Mouse (Mus musculus): ENCODE measurements around the gene Dnah8. TPM values are rescaled to one million over a fixed set of nuclear protein-coding genes. Genes with fewer than 3 reads are reported as not detected.

Gene Dnah8
- polyA plus RNA-seq, 1 experiment from 2014 or later = 0.67 TPM

DNA sequence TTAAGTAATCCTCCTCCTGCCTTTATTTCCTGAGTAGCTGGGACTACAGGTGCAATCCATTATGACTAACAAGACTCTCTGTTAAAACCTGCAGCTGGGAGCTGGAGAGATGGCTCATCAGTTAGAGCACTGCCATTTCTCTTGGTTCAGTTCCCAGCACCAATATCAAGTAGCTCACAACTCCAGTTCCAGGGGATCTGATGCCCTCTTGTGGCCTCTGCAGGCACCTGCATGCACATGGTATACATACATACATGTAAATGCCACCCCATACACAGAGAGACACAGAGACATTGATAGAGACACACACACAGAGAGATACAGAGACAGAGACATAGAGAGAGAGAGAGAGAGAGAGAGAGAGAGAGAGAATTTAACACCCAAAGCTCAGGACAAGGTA lies 228.2 kb downstream of the Dnah8 start:
- Histone ChIP-seq H3K4me1 (ENCODE audit: control insufficient read depth, insufficient read depth, low read length) (no peaks in the 10 kb centered on the region), H3K9ac (ENCODE audit: low read length) (no peak overlapping the region), H3K36me3 (ENCODE audit: control insufficient read depth, insufficient read depth, low read length) (no peaks in the 10 kb centered on the region), H3K27ac (replicated peaks; ENCODE audit: low read depth, low read length) (no peak overlapping the region), H3K9me3 (ENCODE audit: control insufficient read depth, low read length) (no peaks in the 10 kb centered on the region), H3K4me3 (ENCODE audit: low read depth, low read length) (no peak overlapping the region), H3K4me2 (ENCODE audit: low read depth, severe bottlenecking) (no peak overlapping the region), H3K27me3 (ENCODE audit: control insufficient read depth, insufficient read depth, low read length) (no peaks in the 10 kb centered on the region)
- DNase-seq (ENCODE audit: low spot score) (no peak), ATAC-seq (ENCODE audit: insufficient number of reproducible peaks, low FRiP score, low TSS enrichment, low read depth) (no peak)

GRCm38 (mm10) chr17:30857347-30857746 lies 233.2 kb downstream of the Dnah8 start:
- no peaks in the 10 kb centered on the region for H3K9me3 ChIP-seq (ENCODE audit: control insufficient read depth, low read length)
- no peak for DNase-seq (ENCODE audit: low spot score)
- no peak overlapping the region for H3K27ac ChIP-seq (replicated peaks; ENCODE audit: low read depth, low read length)
- H3K27me3 ChIP-seq (ENCODE audit: control insufficient read depth, insufficient read depth, low read length) = no peaks in the 10 kb centered on the region
- no peaks in the 10 kb centered on the region for H3K36me3 ChIP-seq (ENCODE audit: control insufficient read depth, insufficient read depth, low read length)
- H3K4me1 ChIP-seq (ENCODE audit: control insufficient read depth, insufficient read depth, low read length) = no peaks in the 10 kb centered on the region
- H3K4me2 ChIP-seq (ENCODE audit: low read depth, severe bottlenecking) = no peak overlapping the region
- H3K9ac ChIP-seq (ENCODE audit: low read length) = no peak overlapping the region
- whole genome bisulfite sequencing = 90% methylated on average over 5 of the region's 5 CpGs
- ATAC-seq (ENCODE audit: insufficient number of reproducible peaks, low FRiP score, low TSS enrichment, low read depth) = no peak
- H3K4me3 ChIP-seq (ENCODE audit: low read depth, low read length) = no peak overlapping the region

- Histone ChIP-seq H3K4me3 (ENCODE audit: low read depth, low read length) (no peak overlapping the region), H3K27me3 (ENCODE audit: control insufficient read depth, insufficient read depth, low read length) (no peaks in the 10 kb centered on the region), H3K4me1 (ENCODE audit: control insufficient read depth, insufficient read depth, low read length) (no peaks in the 10 kb centered on the region), H3K27ac (replicated peaks; ENCODE audit: low read depth, low read length) (no peak overlapping the region), H3K9me3 (ENCODE audit: control insufficient read depth, low read length) (no peaks in the 10 kb centered on the region), H3K4me2 (ENCODE audit: low read depth, severe bottlenecking) (no peak overlapping the region), H3K9ac (ENCODE audit: low read length) (no peak overlapping the region), H3K36me3 (ENCODE audit: control insufficient read depth, insufficient read depth, low read length) (no peaks in the 10 kb centered on the region)
- WGBS = 70% methylated on average over 11 of the region's 11 CpGs
- DNase-seq (ENCODE audit: low spot score) (no peak), ATAC-seq (ENCODE audit: insufficient number of reproducible peaks, low FRiP score, low TSS enrichment, low read depth) (no peak)
These were observed 234.6 kb downstream of the Dnah8 start for GRCm38 (mm10) chr17:30858586-30859259.

- H3K4me1 ChIP-seq (ENCODE audit: control insufficient read depth, insufficient read depth, low read length) = no peaks in the 10 kb centered on the region
- H3K27me3 ChIP-seq (ENCODE audit: control insufficient read depth, insufficient read depth, low read length) = no peaks in the 10 kb centered on the region
- H3K9me3 ChIP-seq (ENCODE audit: control insufficient read depth, low read length) = no peaks in the 10 kb centered on the region
- no peak overlapping the region for H3K9ac ChIP-seq (ENCODE audit: low read length)
- no peak overlapping the region for H3K4me2 ChIP-seq (ENCODE audit: low read depth, severe bottlenecking)
- H3K4me3 ChIP-seq (ENCODE audit: low read depth, low read length) = no peak overlapping the region
- WGBS = 42% methylated on average over 10 of the region's 10 CpGs
- ATAC-seq (ENCODE audit: insufficient number of reproducible peaks, low FRiP score, low TSS enrichment, low read depth) (no peak), DNase-seq (ENCODE audit: low spot score) (no peak)
- no peaks in the 10 kb centered on the region for H3K36me3 ChIP-seq (ENCODE audit: control insufficient read depth, insufficient read depth, low read length)
- H3K27ac ChIP-seq (replicated peaks; ENCODE audit: low read depth, low read length) = no peak overlapping the region
These were observed 235.9 kb downstream of the Dnah8 start for GRCm38 (mm10) chr17:30859989-30860585.

GRCm38 (mm10) chr17:30860606-30861005 lies 236.5 kb downstream of the Dnah8 start:
- Histone ChIP-seq H3K27ac (replicated peaks; ENCODE audit: low read depth, low read length) (no peak overlapping the region), H3K4me2 (ENCODE audit: low read depth, severe bottlenecking) (no peak overlapping the region), H3K9me3 (ENCODE audit: control insufficient read depth, low read length) (no peaks in the 10 kb centered on the region), H3K27me3 (ENCODE audit: control insufficient read depth, insufficient read depth, low read length) (no peaks in the 10 kb centered on the region), H3K36me3 (ENCODE audit: control insufficient read depth, insufficient read depth, low read length) (no peaks in the 10 kb centered on the region), H3K9ac (ENCODE audit: low read length) (no peak overlapping the region), H3K4me1 (ENCODE audit: control insufficient read depth, insufficient read depth, low read length) (no peaks in the 10 kb centered on the region), H3K4me3 (ENCODE audit: low read depth, low read length) (no peak overlapping the region)
- WGBS = 67% methylated on average over 7 of the region's 7 CpGs
- ATAC-seq (ENCODE audit: insufficient number of reproducible peaks, low FRiP score, low TSS enrichment, low read depth) (no peak), DNase-seq (ENCODE audit: low spot score) (no peak)

GRCm38 (mm10) chr17:30866281-30866680 lies 242.1 kb downstream of the Dnah8 start:
- no peaks in the 10 kb centered on the region for H3K27me3 ChIP-seq (ENCODE audit: control insufficient read depth, insufficient read depth, low read length)
- no peak for ATAC-seq (ENCODE audit: insufficient number of reproducible peaks, low FRiP score, low TSS enrichment, low read depth)
- no peaks in the 10 kb centered on the region for H3K4me1 ChIP-seq (ENCODE audit: control insufficient read depth, insufficient read depth, low read length)
- H3K36me3 ChIP-seq (ENCODE audit: control insufficient read depth, insufficient read depth, low read length) = no peaks in the 10 kb centered on the region
- no peak overlapping the region for H3K4me2 ChIP-seq (ENCODE audit: low read depth, severe bottlenecking)
- H3K4me3 ChIP-seq (ENCODE audit: low read depth, low read length) = no peak overlapping the region
- H3K9ac ChIP-seq (ENCODE audit: low read length) = no peak overlapping the region
- WGBS = 73% methylated on average over 8 of the region's 8 CpGs
- H3K9me3 ChIP-seq (ENCODE audit: control insufficient read depth, low read length) = no peaks in the 10 kb centered on the region
- no peak overlapping the region for H3K27ac ChIP-seq (replicated peaks; ENCODE audit: low read depth, low read length)
- no peak for DNase-seq (ENCODE audit: low spot score)

DNA sequence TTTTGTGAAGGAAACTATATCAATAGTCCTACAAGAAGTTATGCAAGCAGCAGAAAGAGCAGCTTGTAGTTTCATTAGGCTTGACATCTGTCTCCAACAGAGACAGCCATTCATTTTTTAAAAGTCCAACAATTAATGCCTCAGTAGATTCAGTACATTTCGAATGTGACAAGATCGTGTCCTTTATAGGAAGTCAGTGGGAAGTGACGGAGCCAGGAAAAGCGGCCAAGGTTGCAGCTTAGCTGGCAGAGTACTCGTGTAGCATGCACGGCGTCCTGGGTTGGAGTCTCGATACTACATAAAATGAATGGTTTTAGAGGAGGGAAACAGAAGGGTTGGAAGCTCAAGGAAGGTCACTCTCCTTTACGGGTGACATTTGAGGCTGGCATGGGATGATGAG lies 242.8 kb downstream of the Dnah8 start:
- DNase-seq (ENCODE audit: low spot score) = no peak
- no peak overlapping the region for H3K4me2 ChIP-seq (ENCODE audit: low read depth, severe bottlenecking)
- H3K36me3 ChIP-seq (ENCODE audit: control insufficient read depth, insufficient read depth, low read length) = no peaks in the 10 kb centered on the region
- no peak overlapping the region for H3K9ac ChIP-seq (ENCODE audit: low read length)
- H3K9me3 ChIP-seq (ENCODE audit: control insufficient read depth, low read length) = no peaks in the 10 kb centered on the region
- WGBS = 91% methylated on average over 9 of the region's 9 CpGs
- no peaks in the 10 kb centered on the region for H3K27me3 ChIP-seq (ENCODE audit: control insufficient read depth, insufficient read depth, low read length)
- H3K4me3 ChIP-seq (ENCODE audit: low read depth, low read length) = no peak overlapping the region
- ATAC-seq (ENCODE audit: insufficient number of reproducible peaks, low FRiP score, low TSS enrichment, low read depth) = no peak
- no peak overlapping the region for H3K27ac ChIP-seq (replicated peaks; ENCODE audit: low read depth, low read length)
- no peaks in the 10 kb centered on the region for H3K4me1 ChIP-seq (ENCODE audit: control insufficient read depth, insufficient read depth, low read length)

- WGBS = 42% methylated on average over 10 of the region's 10 CpGs
- H3K27me3 ChIP-seq (ENCODE audit: control insufficient read depth, insufficient read depth, low read length) = no peaks in the 10 kb centered on the region
- H3K36me3 ChIP-seq (ENCODE audit: control insufficient read depth, insufficient read depth, low read length) = no peaks in the 10 kb centered on the region
- no peak overlapping the region for H3K27ac ChIP-seq (replicated peaks; ENCODE audit: low read depth, low read length)
- no peaks in the 10 kb centered on the region for H3K4me1 ChIP-seq (ENCODE audit: control insufficient read depth, insufficient read depth, low read length)
- ATAC-seq (ENCODE audit: insufficient number of reproducible peaks, low FRiP score, low TSS enrichment, low read depth) (no peak), DNase-seq (ENCODE audit: low spot score) (no peak)
- no peak overlapping the region for H3K9ac ChIP-seq (ENCODE audit: low read length)
- H3K4me2 ChIP-seq (ENCODE audit: low read depth, severe bottlenecking) = no peak overlapping the region
- no peak overlapping the region for H3K4me3 ChIP-seq (ENCODE audit: low read depth, low read length)
- H3K9me3 ChIP-seq (ENCODE audit: control insufficient read depth, low read length) = no peaks in the 10 kb centered on the region
These were observed 246.9 kb downstream of the Dnah8 start for GRCm38 (mm10) chr17:30871040-30871439.

DNA sequence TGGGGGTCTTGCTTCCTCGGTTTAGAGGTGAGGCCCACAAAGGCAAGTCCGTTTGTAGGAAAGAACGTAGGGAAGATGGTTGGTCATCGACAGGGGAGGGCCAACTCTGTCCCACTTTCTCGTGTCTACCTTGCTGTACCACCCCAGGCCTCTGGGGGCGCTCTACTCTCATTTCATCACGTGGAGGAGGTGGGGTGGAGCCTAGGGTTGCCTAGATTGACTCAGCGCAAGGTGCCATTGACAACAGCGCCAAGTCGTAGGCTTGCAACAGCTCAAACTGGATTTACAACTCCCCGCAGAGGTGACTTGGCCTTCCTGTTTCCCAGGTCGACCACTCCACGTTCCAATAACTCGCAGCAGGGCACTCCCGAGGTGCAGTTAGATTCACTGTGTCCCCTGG lies 250.1 kb downstream of the Dnah8 start:
- 54% methylated on average over 15 of the region's 15 CpGs for WGBS
- Histone ChIP-seq H3K4me2 (ENCODE audit: low read depth, severe bottlenecking) (no peak overlapping the region), H3K4me3 (ENCODE audit: low read depth, low read length) (no peak overlapping the region), H3K27me3 (ENCODE audit: control insufficient read depth, insufficient read depth, low read length) (no peaks in the 10 kb centered on the region), H3K27ac (replicated peaks; ENCODE audit: low read depth, low read length) (no peak overlapping the region), H3K9ac (ENCODE audit: low read length) (no peak overlapping the region), H3K36me3 (ENCODE audit: control insufficient read depth, insufficient read depth, low read length) (no peaks in the 10 kb centered on the region), H3K9me3 (ENCODE audit: control insufficient read depth, low read length) (no peaks in the 10 kb centered on the region), H3K4me1 (ENCODE audit: control insufficient read depth, insufficient read depth, low read length) (no peaks in the 10 kb centered on the region)
- no peak for ATAC-seq (ENCODE audit: insufficient number of reproducible peaks, low FRiP score, low TSS enrichment, low read depth)
- no peak for DNase-seq (ENCODE audit: low spot score)

All from limb, embryonic 11.5 days (tissue).